Mouse (Mus musculus) layer of hippocampus, adult 8-10 months (tissue): ENCODE results near the gene Mdm4. TPM values are rescaled to one million over a fixed set of nuclear protein-coding genes. Genes with fewer than 3 reads are reported as not detected.
"Not testable (repeated sequence)": the region's sequence is repeated elsewhere in the genome, so short reads cannot be mapped to it uniquely, and the experiment has no call there.

ENCODE experiments used
- DNase-seq, 2 experiments: peaks; one replicate each; pipeline ENCODE4 v3.0.0; 2022; ENCODE audit warnings: low spot score in 2 of 2
- total RNA-seq, 4 experiments: library from RNA; stranded (reverse); gene quantifications; 2 replicates each; pipeline ENCODE4 v1.2.4; 2022

The Mdm4 gene
- total RNA-seq, 4 experiments from 2014 or later, result 86.9 to 117 (median 95.4) TPM

GRCm38 (mm10) chr1:133021391-133021790 is 9.0 kb downstream of the Mdm4 start:
- no peak for DNase-seq

GRCm38 (mm10) chr1:133020137-133020894 is 10.0 kb downstream of the Mdm4 start:
- DNase-seq, result no peak

GRCm38 (mm10) chr1:133019312-133019711 is 11.0 kb downstream of the Mdm4 start:
- DNase-seq, result no peak

- no peak for DNase-seq
These were observed 11.8 kb downstream of the Mdm4 start for GRCm38 (mm10) chr1:133018580-133018979.

- DNase-seq, result no peak
These were observed 13.5 kb downstream of the Mdm4 start for GRCm38 (mm10) chr1:133016775-133017428.

- DNase-seq, result no peak
These were observed 16.2 kb downstream of the Mdm4 start for GRCm38 (mm10) chr1:133014196-133014595.

- no peak for DNase-seq
These were observed 17.0 kb downstream of the Mdm4 start for GRCm38 (mm10) chr1:133013331-133013730.

GRCm38 (mm10) chr1:133011955-133012841 is 18.2 kb downstream of the Mdm4 start:
- DNase-seq, result no peak

GRCm38 (mm10) chr1:133006571-133006970 is 23.8 kb downstream of the Mdm4 start:
- DNase-seq, result no peak

- DNase-seq, result no peak
These were observed 30.0 kb downstream of the Mdm4 start for GRCm38 (mm10) chr1:133000347-133000746.

- no peak for DNase-seq
These were observed 38.8 kb downstream of the Mdm4 start for GRCm38 (mm10) chr1:132991580-132991979.

- no peak for DNase-seq
These were observed 39.6 kb downstream of the Mdm4 start for GRCm38 (mm10) chr1:132990733-132991132.

- not testable (repeated sequence) for DNase-seq
These were observed 41.6 kb downstream of the Mdm4 start for GRCm38 (mm10) chr1:132988556-132989459.

- DNase-seq, result peak; percentile 41 to 61
These were observed 47.6 kb downstream of the Mdm4 start for GRCm38 (mm10) chr1:132982728-132983127.

GRCm38 (mm10) chr1:132981232-132981631 is 49.1 kb downstream of the Mdm4 start:
- no peak for DNase-seq

GRCm38 (mm10) chr1:132977402-132977801 is 53.0 kb downstream of the Mdm4 start:
- no peak for DNase-seq

- DNase-seq, result peak in 1 of 2 experiments; percentile 59
These were observed 61.7 kb downstream of the Mdm4 start for GRCm38 (mm10) chr1:132968659-132969058.

- DNase-seq, result no peak
These were observed 65.7 kb downstream of the Mdm4 start for GRCm38 (mm10) chr1:132964691-132965090.

GRCm38 (mm10) chr1:132964106-132964505 is 66.3 kb downstream of the Mdm4 start:
- DNase-seq, result no peak

- DNase-seq, result no peak
These were observed 68.6 kb downstream of the Mdm4 start for GRCm38 (mm10) chr1:132961751-132962150.

- no peak for DNase-seq
These were observed 73.6 kb downstream of the Mdm4 start for GRCm38 (mm10) chr1:132956809-132957208.
